Mouse (Mus musculus): Measurements from ENCODE around the gene Kctd13. TPM values are rescaled to one million over a fixed set of nuclear protein-coding genes. Genes with fewer than 3 reads are reported as not detected.
A peak's percentile ranks its signal among the peaks of the same experiment; 100 is the strongest.
"Not testable (repeated sequence)": the region's sequence is repeated elsewhere in the genome, so short reads cannot be mapped to it uniquely, and the experiment has no call there.

Kctd13 gene
- polyA plus RNA-seq, 1 experiment from 2014 or later, result 35.5 TPM

- peaks cover 14% of the 10 kb centered on the region for H3K36me3 ChIP-seq
- DNase-seq (ENCODE audit: low spot score), result no peak
- H3K27me3 ChIP-seq (ENCODE audit: insufficient read depth, poor library complexity, severe bottlenecking), result no peaks in the 10 kb centered on the region; the same call in 1 of the 2 replicates
- H3K4me3 ChIP-seq, result no peak overlapping the region
- peaks cover 24% of the 10 kb centered on the region for H3K4me1 ChIP-seq (replicated peaks)
- H3K9me3 ChIP-seq, result no peaks in the 10 kb centered on the region
- 92% methylated on average over 3 of the region's 3 CpGs for WGBS
- no peak overlapping the region for H3K27ac ChIP-seq
Observed at GRCm38 (mm10) chr7:126914844-126915243, 13.8 kb upstream of the Kctd13 start.

DNA sequence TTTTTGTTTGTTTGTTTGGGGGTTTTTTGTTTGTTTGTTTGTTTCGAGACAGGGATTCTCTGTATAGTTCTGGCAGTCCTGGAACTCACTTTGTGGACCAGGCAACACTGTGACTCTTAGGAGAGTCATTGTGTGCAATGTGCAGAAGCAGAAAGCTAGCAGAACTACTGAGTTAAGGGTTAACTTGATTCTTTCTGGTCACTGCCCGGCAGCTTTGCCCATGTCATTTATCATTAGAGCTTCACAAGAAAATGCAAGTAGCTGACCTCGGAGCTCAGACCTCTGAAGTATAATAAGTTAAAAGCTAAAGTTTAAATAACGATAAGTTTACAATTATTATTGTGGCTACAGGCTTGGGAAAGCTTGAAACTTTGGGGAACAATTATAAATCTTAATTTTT lies 10.3 kb upstream of the Kctd13 start:
- 49% methylated on average over 4 of the region's 4 CpGs for WGBS
- not testable (repeated sequence) for H3K4me3 ChIP-seq; DNase-seq (ENCODE audit: low spot score); H3K36me3 ChIP-seq; H3K27me3 ChIP-seq (ENCODE audit: insufficient read depth, poor library complexity, severe bottlenecking); H3K27ac ChIP-seq; H3K9me3 ChIP-seq
- peaks cover 53% of the 10 kb centered on the region for H3K4me1 ChIP-seq (replicated peaks)

DNA sequence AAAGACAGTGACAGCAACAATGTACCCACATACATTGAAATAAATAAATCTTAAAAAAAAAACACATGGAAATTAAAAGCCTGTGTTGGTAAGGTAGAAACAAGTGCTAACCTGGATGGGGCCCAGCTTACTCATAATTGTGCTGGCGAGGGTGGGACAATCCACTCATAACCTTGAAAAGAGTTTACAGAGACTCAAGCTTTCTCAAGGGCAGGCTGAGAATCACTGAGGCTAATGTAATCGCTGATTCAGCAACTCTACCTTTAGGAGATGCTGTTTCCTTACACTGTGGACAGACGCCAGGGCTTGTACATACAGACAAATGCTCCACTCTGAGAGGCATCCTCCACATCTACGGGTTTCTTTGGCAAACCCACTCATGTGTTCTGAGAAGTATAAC lies 8.7 kb upstream of the Kctd13 start:
- Histone ChIP-seq H3K36me3 (no peaks in the 10 kb centered on the region; the same call in 1 of the 2 replicates), H3K27me3 (ENCODE audit: insufficient read depth, poor library complexity, severe bottlenecking) (no peaks in the 10 kb centered on the region; the same call in 1 of the 2 replicates), H3K4me3 (peak overlapping the region; percentile 3; the same call in 1 of the 2 replicates), H3K9me3 (no peaks in the 10 kb centered on the region), H3K27ac (no peak overlapping the region), H3K4me1 (replicated peaks) (peaks cover 63% of the 10 kb centered on the region)
- DNase-seq (ENCODE audit: low spot score), result no peak
- 85% methylated on average over 4 of the region's 4 CpGs for WGBS

- no peak for DNase-seq (ENCODE audit: low spot score)
- Histone ChIP-seq H3K27ac (peak overlapping the region; percentile 91), H3K4me3 (peak overlapping the region; percentile 46), H3K9me3 (no peaks in the 10 kb centered on the region), H3K36me3 (no peaks in the 10 kb centered on the region), H3K4me1 (replicated peaks) (peaks cover 63% of the 10 kb centered on the region), H3K27me3 (ENCODE audit: insufficient read depth, poor library complexity, severe bottlenecking) (no peaks in the 10 kb centered on the region)
- WGBS, result 78% methylated on average over 2 of the region's 2 CpGs
Observed at GRCm38 (mm10) chr7:126921563-126921962, 7.1 kb upstream of the Kctd13 start.

DNA sequence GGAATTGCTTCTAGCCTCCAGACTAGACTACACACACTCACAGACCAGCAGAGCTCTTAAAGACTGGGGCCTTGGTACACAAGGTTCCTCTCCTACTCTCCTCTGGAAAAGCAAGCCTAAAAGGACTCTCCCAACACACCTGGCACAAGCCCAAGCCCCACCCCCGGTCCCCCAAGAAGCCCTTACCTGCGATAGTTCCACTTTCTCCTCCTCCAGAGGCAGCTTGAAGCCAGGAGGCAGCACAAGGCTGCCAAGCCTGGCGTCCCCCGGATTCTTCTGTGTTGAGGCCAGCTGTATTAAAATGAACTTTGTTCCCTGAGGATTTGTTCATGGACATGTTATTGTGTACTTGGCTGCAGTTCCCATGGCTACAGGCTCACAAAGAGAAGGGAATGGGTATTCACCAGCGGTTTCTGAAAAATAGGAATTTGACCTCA lies 6.0 kb upstream of the Kctd13 start, which contains the start of gene Tmem219:
TSS of gene Tmem219 (minus strand) at position 294 of the 437 bp plus-strand sequence.
- H3K27me3 ChIP-seq (ENCODE audit: insufficient read depth, poor library complexity, severe bottlenecking), result no peaks in the 10 kb centered on the region
- 42% methylated on average over 5 of the region's 5 CpGs for WGBS
- H3K9me3 ChIP-seq, result no peaks in the 10 kb centered on the region
- no peaks in the 10 kb centered on the region for H3K36me3 ChIP-seq
- peak within 1 kb of the TSS; percentile 46 for H3K4me3 ChIP-seq
- peaks cover 56% of the 10 kb centered on the region for H3K4me1 ChIP-seq (replicated peaks)
- peak within 1 kb of the TSS; percentile 91 for H3K27ac ChIP-seq
- peak; percentile 61 for DNase-seq (ENCODE audit: low spot score)

DNA sequence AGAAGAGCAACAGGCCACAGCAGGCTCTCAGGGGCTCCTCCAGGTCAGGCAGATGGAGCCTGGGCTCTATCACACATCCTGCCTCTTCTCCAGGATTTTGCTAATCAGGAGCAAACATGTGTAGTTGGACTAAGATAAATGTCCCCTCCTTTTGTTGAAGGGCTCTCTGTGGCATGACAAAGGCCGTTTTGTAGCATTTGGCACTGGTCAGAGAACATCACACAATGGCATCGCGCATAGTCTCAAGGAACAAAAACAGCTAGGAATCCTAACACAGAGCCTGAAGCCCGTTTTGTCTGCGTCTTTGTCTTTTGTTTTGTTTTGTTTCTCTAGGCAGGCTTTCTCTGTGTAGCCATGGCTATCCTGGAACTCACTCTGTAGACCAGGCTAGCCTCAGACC lies 4.7 kb upstream of the Kctd13 start:
- Histone ChIP-seq H3K27ac (peak overlapping the region; percentile 91), H3K4me3 (no peak overlapping the region), H3K4me1 (replicated peaks) (peaks cover 46% of the 10 kb centered on the region), H3K36me3 (no peaks in the 10 kb centered on the region), H3K9me3 (no peaks in the 10 kb centered on the region), H3K27me3 (ENCODE audit: insufficient read depth, poor library complexity, severe bottlenecking) (no peaks in the 10 kb centered on the region)
- 45% methylated on average over 5 of the region's 5 CpGs for WGBS
- peak; percentile 23 for DNase-seq (ENCODE audit: low spot score)

DNA sequence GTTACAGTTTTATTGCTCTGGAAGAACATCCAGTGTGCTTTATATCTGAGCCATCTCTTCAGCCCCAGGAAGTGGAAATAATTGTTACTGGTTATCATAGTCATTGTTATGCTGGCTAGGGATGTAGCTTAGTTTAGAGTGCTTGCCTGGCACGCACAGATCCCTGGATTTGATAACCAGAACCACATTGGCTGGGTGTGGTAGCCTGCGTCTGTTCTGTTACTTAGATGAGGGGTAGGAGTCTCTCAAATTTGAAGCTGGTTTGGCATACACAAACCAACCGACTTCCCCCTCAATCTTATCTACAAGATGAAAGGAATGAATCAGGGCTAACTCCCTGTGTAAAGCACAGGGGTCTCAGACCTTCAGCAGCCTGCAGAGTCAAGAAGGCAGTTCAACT lies 2.4 kb upstream of the Kctd13 start:
- peaks cover 43% of the 10 kb centered on the region for H3K4me1 ChIP-seq (replicated peaks)
- H3K36me3 ChIP-seq, result peaks cover 11% of the 10 kb centered on the region
- 68% methylated on average over 3 of the region's 3 CpGs for WGBS

DNA sequence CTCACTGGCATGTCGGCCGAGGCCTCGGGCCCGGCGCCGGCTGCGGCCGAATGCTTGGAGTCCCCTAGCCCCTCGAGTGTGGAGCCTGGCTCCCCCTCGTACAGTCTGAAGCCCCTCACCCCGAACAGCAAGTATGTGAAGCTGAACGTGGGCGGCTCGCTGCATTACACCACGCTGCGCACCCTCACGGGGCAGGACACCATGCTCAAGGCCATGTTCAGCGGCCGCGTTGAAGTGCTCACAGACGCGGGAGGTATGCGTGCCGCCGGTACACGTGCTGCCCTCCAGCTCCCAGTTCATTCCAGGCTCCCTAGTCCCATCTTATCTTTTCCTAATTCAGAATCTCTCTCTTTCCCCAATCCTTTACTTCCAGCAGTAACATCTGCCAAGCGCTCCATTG lies 367 bp downstream of the Kctd13 start:
- DNase-seq (ENCODE audit: low spot score), result no peak
- no peaks in the 10 kb centered on the region for H3K9me3 ChIP-seq
- peaks cover 38% of the 10 kb centered on the region for H3K36me3 ChIP-seq
- peaks cover 19% of the 10 kb centered on the region for H3K4me1 ChIP-seq (replicated peaks)
- WGBS, result under 1% methylated on average over 27 of the region's 27 CpGs
- H3K4me3 ChIP-seq, result peak overlapping the region; percentile 70
- H3K27me3 ChIP-seq (ENCODE audit: insufficient read depth, poor library complexity, severe bottlenecking), result no peaks in the 10 kb centered on the region
- H3K27ac ChIP-seq, result peak overlapping the region; percentile 89

More for the DNA sequence above, 2.4 kb upstream of the Kctd13 start:
- no peaks in the 10 kb centered on the region for H3K27me3 ChIP-seq (ENCODE audit: insufficient read depth, poor library complexity, severe bottlenecking)
- no peak overlapping the region for H3K4me3 ChIP-seq
- no peaks in the 10 kb centered on the region for H3K9me3 ChIP-seq
- H3K27ac ChIP-seq, result 0 out of 2 replicates have a peak overlapping the region, but pooled peaks have one; percentile 40
- DNase-seq (ENCODE audit: low spot score), result no peak

DNA sequence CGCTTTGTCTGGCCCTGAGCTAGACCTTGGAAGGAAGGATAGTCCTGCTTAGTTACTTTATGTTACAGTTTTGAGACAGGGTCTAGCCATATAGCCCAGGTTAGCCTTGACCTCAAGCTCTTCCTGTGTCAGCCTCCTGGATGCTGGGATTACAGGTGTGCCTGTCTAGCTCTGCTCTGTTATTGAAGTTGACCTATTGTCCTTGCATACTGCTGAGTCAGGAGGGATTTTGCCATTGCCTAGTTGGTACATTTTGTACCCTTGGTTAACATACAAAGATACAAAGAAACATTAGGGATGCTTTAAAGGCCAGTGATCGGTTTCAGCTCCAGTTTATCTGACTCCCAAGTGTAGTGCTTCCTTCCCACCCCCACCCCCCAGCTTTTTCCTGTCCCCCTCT lies 4.0 kb downstream of the Kctd13 start:
- no peak for DNase-seq (ENCODE audit: low spot score)
- Histone ChIP-seq H3K27me3 (ENCODE audit: insufficient read depth, poor library complexity, severe bottlenecking) (no peaks in the 10 kb centered on the region), H3K9me3 (0 out of 2 replicates have a peak, but pooled peaks cover 3% of the 10 kb centered on the region), H3K27ac (no peak overlapping the region), H3K36me3 (peaks cover 72% of the 10 kb centered on the region), H3K4me3 (no peak overlapping the region), H3K4me1 (replicated peaks) (peaks cover 16% of the 10 kb centered on the region)
- WGBS, result 95% methylated on average over 2 of the region's 2 CpGs

DNA sequence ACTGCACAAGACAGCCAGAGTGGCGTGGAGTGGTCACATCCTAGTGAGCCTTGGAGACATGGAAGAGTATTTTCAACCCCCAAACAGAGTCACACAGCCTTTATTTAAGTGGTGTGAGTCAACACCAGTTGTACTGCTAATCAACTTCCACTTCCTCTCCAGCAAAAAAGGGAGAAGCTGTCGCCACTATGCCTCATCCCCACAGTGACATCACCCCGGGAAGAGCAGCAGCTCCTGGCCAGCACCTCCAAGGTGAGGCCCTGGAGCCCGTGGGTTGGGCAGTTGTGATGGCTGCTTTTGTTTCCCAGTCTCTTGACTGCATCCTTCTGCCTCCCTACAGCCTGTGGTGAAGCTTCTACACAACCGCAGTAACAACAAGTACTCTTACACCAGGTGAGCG lies 12.5 kb downstream of the Kctd13 start:
- H3K36me3 ChIP-seq, result peaks cover 77% of the 10 kb centered on the region
- 48% methylated on average over 6 of the region's 6 CpGs for WGBS
- DNase-seq (ENCODE audit: low spot score), result no peak
- no peaks in the 10 kb centered on the region for H3K27me3 ChIP-seq (ENCODE audit: insufficient read depth, poor library complexity, severe bottlenecking)
- 0 out of 2 replicates have a peak, but pooled peaks cover 3% of the 10 kb centered on the region for H3K9me3 ChIP-seq
- H3K4me3 ChIP-seq, result no peak overlapping the region
- peaks cover 9% of the 10 kb centered on the region for H3K4me1 ChIP-seq (replicated peaks)
- H3K27ac ChIP-seq, result no peak overlapping the region

DNA sequence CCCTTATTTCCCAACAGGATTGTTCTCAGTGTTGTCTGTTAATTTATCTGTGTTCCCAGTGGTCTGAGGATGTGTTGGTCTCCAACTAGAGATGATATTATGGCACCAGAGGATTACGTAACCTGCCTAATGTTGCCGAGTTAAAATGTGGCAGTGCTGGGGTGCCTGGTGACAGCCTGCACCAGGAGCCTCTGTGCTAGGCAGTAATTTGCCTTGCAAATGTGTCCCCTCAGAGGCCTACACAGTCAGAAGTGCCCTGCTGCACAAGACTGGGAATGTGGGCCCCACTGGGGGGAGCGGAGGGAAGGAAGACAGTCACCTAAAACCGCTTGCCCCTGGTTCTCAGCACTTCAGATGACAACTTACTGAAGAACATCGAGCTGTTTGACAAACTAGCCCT lies 13.1 kb downstream of the Kctd13 start:
- no peak overlapping the region for H3K27ac ChIP-seq
- H3K4me1 ChIP-seq (replicated peaks), result peaks cover 12% of the 10 kb centered on the region
- no peak for DNase-seq (ENCODE audit: low spot score)
- H3K9me3 ChIP-seq, result 0 out of 2 replicates have a peak, but pooled peaks cover 3% of the 10 kb centered on the region
- no peaks in the 10 kb centered on the region for H3K27me3 ChIP-seq (ENCODE audit: insufficient read depth, poor library complexity, severe bottlenecking)
- peaks cover 75% of the 10 kb centered on the region for H3K36me3 ChIP-seq
- H3K4me3 ChIP-seq, result no peak overlapping the region
- WGBS, result 72% methylated on average over 5 of the region's 5 CpGs

DNA sequence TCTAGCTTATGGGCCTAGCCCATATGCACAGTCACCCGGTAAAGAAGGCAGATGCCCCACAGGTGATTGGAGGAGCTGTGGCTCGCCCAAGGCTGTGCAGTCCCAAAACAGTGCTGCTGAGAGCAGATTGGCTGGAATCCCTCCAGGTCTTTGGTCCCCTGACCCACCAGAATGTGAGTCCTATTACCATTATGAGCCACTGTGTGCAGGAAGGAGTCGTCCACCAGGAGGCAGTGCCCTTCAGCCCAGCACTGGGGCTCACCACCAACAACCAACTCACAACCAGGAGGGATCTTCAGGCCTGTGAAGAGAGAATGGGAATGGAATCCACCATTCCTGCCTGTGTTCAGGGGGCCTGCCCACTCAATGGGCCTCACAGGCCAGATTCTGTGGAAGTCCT lies 17.9 kb downstream of the Kctd13 start:
- Histone ChIP-seq H3K9me3 (no peaks in the 10 kb centered on the region), H3K36me3 (peaks cover 48% of the 10 kb centered on the region), H3K27me3 (ENCODE audit: insufficient read depth, poor library complexity, severe bottlenecking) (peaks cover 34% of the 10 kb centered on the region), H3K4me3 (no peak overlapping the region), H3K4me1 (replicated peaks) (peaks cover 39% of the 10 kb centered on the region), H3K27ac (no peak overlapping the region)
- WGBS, result 40% methylated on average over 3 of the region's 3 CpGs
- peak; percentile 30 for DNase-seq (ENCODE audit: low spot score)

- Histone ChIP-seq H3K4me1 (replicated peaks) (peaks cover 48% of the 10 kb centered on the region), H3K36me3 (peaks cover 30% of the 10 kb centered on the region), H3K9me3 (no peaks in the 10 kb centered on the region), H3K27ac (peak overlapping the region; percentile 83; the same call in 1 of the 2 replicates), H3K4me3 (peak overlapping the region; percentile 56; the same call in 1 of the 2 replicates), H3K27me3 (ENCODE audit: insufficient read depth, poor library complexity, severe bottlenecking) (peaks cover 54% of the 10 kb centered on the region)
- 76% methylated on average over 10 of the region's 10 CpGs for WGBS
- no peak for DNase-seq (ENCODE audit: low spot score)
Observed at GRCm38 (mm10) chr7:126948626-126949025, 19.9 kb downstream of the Kctd13 start.

- H3K27ac ChIP-seq, result peak within 1 kb of the TSS; percentile 83
- peaks cover 55% of the 10 kb centered on the region for H3K27me3 ChIP-seq (ENCODE audit: insufficient read depth, poor library complexity, severe bottlenecking)
- peaks cover 23% of the 10 kb centered on the region for H3K36me3 ChIP-seq
- no peak for DNase-seq (ENCODE audit: low spot score)
- WGBS, result 1% methylated on average over 21 of the region's 21 CpGs
- peaks cover 48% of the 10 kb centered on the region for H3K4me1 ChIP-seq (replicated peaks)
- no peaks in the 10 kb centered on the region for H3K9me3 ChIP-seq
- peak within 1 kb of the TSS; percentile 56 for H3K4me3 ChIP-seq
Observed at GRCm38 (mm10) chr7:126949403-126949792, 20.7 kb downstream of the Kctd13 start, which contains the start of gene Asphd1. Asphd1 (minus strand) TSS chr7:126949582.

All from hindbrain, embryonic 10.5 days (tissue).